Mouse (Mus musculus): ENCODE results near the gene Fan1. TPM values are rescaled to one million over a fixed set of nuclear protein-coding genes. Genes with fewer than 3 reads are reported as not detected.

Gene Fan1
- polyA plus RNA-seq, 1 experiment from 2014 or later, result 5.1 TPM

GRCm38 (mm10) chr7:64351087-64351486 is 22.8 kb downstream of the Fan1 start:
- Histone ChIP-seq H3K4me2 (ENCODE audit: low read length) (no peak overlapping the region), H3K4me3 (ENCODE audit: low read depth, low read length) (no peak overlapping the region), H3K9me3 (replicated peaks; ENCODE audit: control insufficient read depth, low read length, poor library complexity, severe bottlenecking) (no peaks in the 10 kb centered on the region), H3K27ac (ENCODE audit: low read length) (peak overlapping the region; percentile 68), H3K9ac (ENCODE audit: low read depth, low read length) (no peak overlapping the region), H3K27me3 (ENCODE audit: control insufficient read depth, insufficient read depth, low read depth, low read length) (no peaks in the 10 kb centered on the region), H3K4me1 (ENCODE audit: control insufficient read depth, insufficient read depth, low read length) (peaks cover 3% of the 10 kb centered on the region; the same call in 1 of the 2 replicates), H3K36me3 (ENCODE audit: control insufficient read depth, insufficient read depth, low read length) (0 out of 2 replicates have a peak, but pooled peaks cover 2% of the 10 kb centered on the region)
- peak; percentile 87 for ATAC-seq
- WGBS, result 58% methylated on average over 4 of the region's 4 CpGs

GRCm38 (mm10) chr7:64349147-64349861 is 24.6 kb downstream of the Fan1 start:
- no peak for ATAC-seq
- H3K27me3 ChIP-seq (ENCODE audit: control insufficient read depth, insufficient read depth, low read depth, low read length), result no peaks in the 10 kb centered on the region

GRCm38 (mm10) chr7:64347813-64348212 is 26.1 kb downstream of the Fan1 start:
- ATAC-seq, result no peak
- no peak overlapping the region for H3K4me2 ChIP-seq (ENCODE audit: low read length)
- 91% methylated on average over 1 of the region's 1 CpGs for WGBS

More at GRCm38 (mm10) chr7:64349147-64349861, 24.6 kb downstream of the Fan1 start:
- Histone ChIP-seq H3K9ac (ENCODE audit: low read depth, low read length) (no peak overlapping the region), H3K27ac (ENCODE audit: low read length) (no peak overlapping the region), H3K4me2 (ENCODE audit: low read length) (no peak overlapping the region), H3K4me3 (ENCODE audit: low read depth, low read length) (no peak overlapping the region), H3K9me3 (replicated peaks; ENCODE audit: control insufficient read depth, low read length, poor library complexity, severe bottlenecking) (no peaks in the 10 kb centered on the region), H3K36me3 (ENCODE audit: control insufficient read depth, insufficient read depth, low read length) (0 out of 2 replicates have a peak, but pooled peaks cover 2% of the 10 kb centered on the region), H3K4me1 (ENCODE audit: control insufficient read depth, insufficient read depth, low read length) (peaks cover 3% of the 10 kb centered on the region; the same call in 1 of the 2 replicates)
- 83% methylated on average over 15 of the region's 15 CpGs for WGBS

GRCm38 (mm10) chr7:64332686-64333085 is 41.2 kb downstream of the Fan1 start:
- Histone ChIP-seq H3K27ac (ENCODE audit: low read length) (no peak overlapping the region), H3K4me1 (ENCODE audit: control insufficient read depth, insufficient read depth, low read length) (no peaks in the 10 kb centered on the region), H3K27me3 (ENCODE audit: control insufficient read depth, insufficient read depth, low read depth, low read length) (no peaks in the 10 kb centered on the region), H3K9me3 (replicated peaks; ENCODE audit: control insufficient read depth, low read length, poor library complexity, severe bottlenecking) (no peaks in the 10 kb centered on the region), H3K9ac (ENCODE audit: low read depth, low read length) (no peak overlapping the region), H3K4me3 (ENCODE audit: low read depth, low read length) (no peak overlapping the region), H3K36me3 (ENCODE audit: control insufficient read depth, insufficient read depth, low read length) (peaks cover 8% of the 10 kb centered on the region), H3K4me2 (ENCODE audit: low read length) (no peak overlapping the region)
- 0 out of 2 replicates have a peak, but pooled peaks have one; percentile 28 for ATAC-seq
- 91% methylated on average over 1 of the region's 1 CpGs for WGBS

More at GRCm38 (mm10) chr7:64347813-64348212, 26.1 kb downstream of the Fan1 start:
- Histone ChIP-seq H3K4me1 (ENCODE audit: control insufficient read depth, insufficient read depth, low read length) (peaks cover 3% of the 10 kb centered on the region; the same call in 1 of the 2 replicates), H3K27me3 (ENCODE audit: control insufficient read depth, insufficient read depth, low read depth, low read length) (no peaks in the 10 kb centered on the region), H3K4me3 (ENCODE audit: low read depth, low read length) (no peak overlapping the region), H3K9me3 (replicated peaks; ENCODE audit: control insufficient read depth, low read length, poor library complexity, severe bottlenecking) (no peaks in the 10 kb centered on the region), H3K27ac (ENCODE audit: low read length) (no peak overlapping the region), H3K36me3 (ENCODE audit: control insufficient read depth, insufficient read depth, low read length) (0 out of 2 replicates have a peak, but pooled peaks cover 2% of the 10 kb centered on the region), H3K9ac (ENCODE audit: low read depth, low read length) (no peak overlapping the region)

- ATAC-seq, result no peak
- no peaks in the 10 kb centered on the region for H3K27me3 ChIP-seq (ENCODE audit: control insufficient read depth, insufficient read depth, low read depth, low read length)
- H3K4me3 ChIP-seq (ENCODE audit: low read depth, low read length), result no peak overlapping the region
- 90% methylated on average over 3 of the region's 3 CpGs for WGBS
- H3K27ac ChIP-seq (ENCODE audit: low read length), result no peak overlapping the region
- no peaks in the 10 kb centered on the region for H3K4me1 ChIP-seq (ENCODE audit: control insufficient read depth, insufficient read depth, low read length)
- no peaks in the 10 kb centered on the region for H3K9me3 ChIP-seq (replicated peaks; ENCODE audit: control insufficient read depth, low read length, poor library complexity, severe bottlenecking)
- H3K9ac ChIP-seq (ENCODE audit: low read depth, low read length), result no peak overlapping the region
- 0 out of 2 replicates have a peak, but pooled peaks cover 1% of the 10 kb centered on the region for H3K36me3 ChIP-seq (ENCODE audit: control insufficient read depth, insufficient read depth, low read length)
- no peak overlapping the region for H3K4me2 ChIP-seq (ENCODE audit: low read length)
Measured at GRCm38 (mm10) chr7:64331309-64331708, 42.6 kb downstream of the Fan1 start.

- H3K9ac ChIP-seq (ENCODE audit: low read depth, low read length), result no peak overlapping the region
- no peak overlapping the region for H3K27ac ChIP-seq (ENCODE audit: low read length)
- H3K36me3 ChIP-seq (ENCODE audit: control insufficient read depth, insufficient read depth, low read length), result no peaks in the 10 kb centered on the region
- H3K9me3 ChIP-seq (replicated peaks; ENCODE audit: control insufficient read depth, low read length, poor library complexity, severe bottlenecking), result no peaks in the 10 kb centered on the region
- ATAC-seq, result no peak
- no peaks in the 10 kb centered on the region for H3K4me1 ChIP-seq (ENCODE audit: control insufficient read depth, insufficient read depth, low read length)
- no peaks in the 10 kb centered on the region for H3K27me3 ChIP-seq (ENCODE audit: control insufficient read depth, insufficient read depth, low read depth, low read length)
- no peak overlapping the region for H3K4me3 ChIP-seq (ENCODE audit: low read depth, low read length)
- 84% methylated on average over 4 of the region's 4 CpGs for WGBS
- H3K4me2 ChIP-seq (ENCODE audit: low read length), result no peak overlapping the region
Measured at GRCm38 (mm10) chr7:64327486-64327885, 46.4 kb downstream of the Fan1 start.

- H3K4me2 ChIP-seq (ENCODE audit: low read length), result no peak overlapping the region
- no peaks in the 10 kb centered on the region for H3K27me3 ChIP-seq (ENCODE audit: control insufficient read depth, insufficient read depth, low read depth, low read length)
- no peak overlapping the region for H3K9ac ChIP-seq (ENCODE audit: low read depth, low read length)
- no peaks in the 10 kb centered on the region for H3K4me1 ChIP-seq (ENCODE audit: control insufficient read depth, insufficient read depth, low read length)
- H3K36me3 ChIP-seq (ENCODE audit: control insufficient read depth, insufficient read depth, low read length), result no peaks in the 10 kb centered on the region
- no peak overlapping the region for H3K4me3 ChIP-seq (ENCODE audit: low read depth, low read length)
- H3K9me3 ChIP-seq (replicated peaks; ENCODE audit: control insufficient read depth, low read length, poor library complexity, severe bottlenecking), result no peaks in the 10 kb centered on the region
- no peak overlapping the region for H3K27ac ChIP-seq (ENCODE audit: low read length)
- 13% methylated on average over 1 of the region's 1 CpGs for WGBS
- peak; percentile 39; the same call in 1 of the 2 replicates for ATAC-seq
Measured at GRCm38 (mm10) chr7:64326892-64327291, 47.0 kb downstream of the Fan1 start.

- ATAC-seq, result no peak
- Histone ChIP-seq H3K9ac (ENCODE audit: low read depth, low read length) (no peak overlapping the region), H3K27ac (ENCODE audit: low read length) (no peak overlapping the region), H3K27me3 (ENCODE audit: control insufficient read depth, insufficient read depth, low read depth, low read length) (no peaks in the 10 kb centered on the region), H3K9me3 (replicated peaks; ENCODE audit: control insufficient read depth, low read length, poor library complexity, severe bottlenecking) (no peaks in the 10 kb centered on the region), H3K4me2 (ENCODE audit: low read length) (no peak overlapping the region), H3K36me3 (ENCODE audit: control insufficient read depth, insufficient read depth, low read length) (peaks cover 19% of the 10 kb centered on the region), H3K4me3 (ENCODE audit: low read depth, low read length) (no peak overlapping the region), H3K4me1 (ENCODE audit: control insufficient read depth, insufficient read depth, low read length) (no peaks in the 10 kb centered on the region)
- WGBS, result 56% methylated on average over 4 of the region's 4 CpGs
Measured at GRCm38 (mm10) chr7:64321658-64322057, 52.2 kb downstream of the Fan1 start.

- WGBS, result 76% methylated on average over 5 of the region's 5 CpGs
- Histone ChIP-seq H3K4me1 (ENCODE audit: control insufficient read depth, insufficient read depth, low read length) (no peaks in the 10 kb centered on the region), H3K36me3 (ENCODE audit: control insufficient read depth, insufficient read depth, low read length) (peaks cover 19% of the 10 kb centered on the region)
Measured at GRCm38 (mm10) chr7:64321125-64321524, 52.8 kb downstream of the Fan1 start.

More at GRCm38 (mm10) chr7:64321125-64321524, 52.8 kb downstream of the Fan1 start:
- ATAC-seq, result no peak
- no peak overlapping the region for H3K4me3 ChIP-seq (ENCODE audit: low read depth, low read length)
- no peak overlapping the region for H3K4me2 ChIP-seq (ENCODE audit: low read length)
- H3K9ac ChIP-seq (ENCODE audit: low read depth, low read length), result no peak overlapping the region
- H3K27ac ChIP-seq (ENCODE audit: low read length), result no peak overlapping the region
- no peaks in the 10 kb centered on the region for H3K27me3 ChIP-seq (ENCODE audit: control insufficient read depth, insufficient read depth, low read depth, low read length)
- no peaks in the 10 kb centered on the region for H3K9me3 ChIP-seq (replicated peaks; ENCODE audit: control insufficient read depth, low read length, poor library complexity, severe bottlenecking)

Data from midbrain, embryonic 16.5 days (tissue).